Mouse (Mus musculus) embryonic fibroblast, embryonic 13.5 days (primary cell): ENCODE data around the gene Deup1. TPM values are rescaled to one million over a fixed set of nuclear protein-coding genes. Genes with fewer than 3 reads are reported as not detected.

Source experiments
- H3K27ac ChIP-seq: 2 replicates; pipeline ENCODE4 v1.5.1; 2012; ENCODE audit warnings: low read length, control low read depth, inconsistent platforms; ENCODE audit not compliant: insufficient read depth
- H3K4me1 ChIP-seq: 2 replicates; pipeline ENCODE4 v1.6.1; 2011; ENCODE audit warnings: low read length; ENCODE audit not compliant: control insufficient read depth, insufficient read depth
- H3K4me3 ChIP-seq: 2 replicates; pipeline ENCODE4 v1.5.1; 2011; ENCODE audit warnings: mild to moderate bottlenecking, control low read depth, low read length; ENCODE audit not compliant: insufficient read depth
- CTCF ChIP-seq: IDR thresholded peaks from 2 replicates; pipeline ENCODE4 v1.5.1; 2011; ENCODE audit warnings: mild to moderate bottlenecking, control low read depth, low read length, moderate library complexity, borderline replicate concordance; ENCODE audit not compliant: insufficient read depth
- POLR2A ChIP-seq: IDR thresholded peaks from 2 replicates; pipeline ENCODE4 v1.6.1; 2011; ENCODE audit warnings: low read depth, mild to moderate bottlenecking, control low read depth, low read length, moderate library complexity
- polyA plus RNA-seq: library from polyadenylated mRNA; stranded (reverse); fragments of >200 nt; gene quantifications from 2 replicates; pipeline ENCODE4 v1.2.4, GENCODE M21; 2011; ENCODE audit warnings: low read depth; ENCODE audit not compliant: missing spikeins, insufficient read length

The Deup1 gene
- polyA plus RNA-seq, 1 experiment = not detected

GRCm38 (mm10) chr9:15624739-15625138 lies 3.0 kb downstream of the Deup1 start:
- Histone ChIP-seq H3K27ac (no peak overlapping the region), H3K4me1 (no peaks in the 10 kb centered on the region), H3K4me3 (no peak overlapping the region)
- TF ChIP-seq POLR2A (no peak), CTCF (no peak)

DNA sequence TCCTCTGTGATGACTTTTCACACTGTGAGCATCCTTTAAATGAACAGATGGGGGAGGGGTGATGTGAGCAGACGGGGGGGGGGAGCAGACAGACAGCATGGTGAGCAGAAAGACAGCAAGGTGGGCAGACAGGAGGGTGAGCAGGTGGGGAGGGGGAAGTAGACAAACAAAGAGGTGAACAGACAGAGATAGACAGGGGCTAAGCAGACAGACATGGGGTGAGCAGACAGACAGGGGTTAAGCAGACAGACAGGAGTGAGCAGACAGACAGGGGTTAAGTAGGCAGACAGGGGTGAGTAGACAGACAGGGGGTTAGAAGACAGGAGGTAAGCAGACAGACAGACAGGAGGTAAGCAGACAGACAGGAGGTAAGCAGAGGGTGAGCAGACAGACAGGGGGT lies 8.0 kb downstream of the Deup1 start:
- H3K4me3 ChIP-seq = no peak overlapping the region
- no peaks in the 10 kb centered on the region for H3K4me1 ChIP-seq
- no peak overlapping the region for H3K27ac ChIP-seq
- TF ChIP-seq POLR2A = no peak
- TF ChIP-seq CTCF = no peak

DNA sequence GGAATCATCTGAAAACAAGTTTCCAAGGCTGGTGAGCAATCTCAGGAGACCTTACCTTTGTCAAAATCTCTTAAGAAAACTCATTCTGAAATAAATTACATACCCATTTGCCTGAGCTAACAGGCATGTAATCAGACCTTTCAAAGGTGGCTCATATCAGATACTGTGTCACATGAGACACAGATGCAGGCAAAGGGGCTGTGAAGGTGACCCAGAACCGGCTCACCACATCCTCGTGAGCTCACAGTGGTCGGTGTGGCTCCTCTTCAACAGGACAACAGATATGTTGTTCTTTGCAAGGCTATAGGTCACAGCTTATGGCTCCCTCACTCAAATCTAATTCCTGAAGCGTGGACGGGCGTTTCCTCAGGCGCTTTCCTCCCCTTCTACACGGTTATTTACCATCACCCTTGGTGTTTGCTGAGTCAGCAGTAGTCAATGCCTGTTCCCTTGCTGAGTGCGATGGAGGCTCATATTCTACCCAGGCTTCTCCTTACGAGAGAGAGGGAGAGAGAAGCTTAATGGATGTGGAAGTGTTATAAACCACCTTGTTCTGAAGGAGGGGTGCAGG lies 8.6 kb downstream of the Deup1 start:
- no peak overlapping the region for H3K27ac ChIP-seq
- H3K4me3 ChIP-seq = no peak overlapping the region
- no peak for TF ChIP-seq POLR2A
- no peak for TF ChIP-seq CTCF
- H3K4me1 ChIP-seq = no peaks in the 10 kb centered on the region

DNA sequence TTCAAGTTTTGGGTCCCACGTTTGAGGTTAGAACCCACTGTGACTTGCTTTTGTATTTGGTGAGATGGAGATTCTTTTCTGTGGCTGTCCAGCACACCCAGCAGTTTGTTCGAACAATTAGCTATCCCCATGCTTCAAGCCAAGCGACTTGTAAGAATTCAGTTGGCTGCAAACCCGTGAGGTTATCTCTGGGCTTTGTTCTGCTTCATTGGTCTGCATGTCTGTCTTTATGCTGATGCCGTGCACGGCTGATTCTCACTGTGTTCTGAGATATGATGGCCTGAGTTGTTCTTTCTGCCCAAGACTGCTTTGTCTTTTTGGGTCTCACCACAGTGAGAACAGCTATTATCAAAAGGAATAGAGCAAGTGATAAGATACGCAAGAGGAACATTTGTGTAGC lies 10.7 kb downstream of the Deup1 start:
- TF ChIP-seq POLR2A (no peak), CTCF (no peak)
- H3K4me1 ChIP-seq = no peaks in the 10 kb centered on the region
- H3K27ac ChIP-seq = no peak overlapping the region
- no peak overlapping the region for H3K4me3 ChIP-seq

GRCm38 (mm10) chr9:15616471-15616870 lies 11.3 kb downstream of the Deup1 start:
- Histone ChIP-seq H3K27ac (no peak overlapping the region), H3K4me1 (no peaks in the 10 kb centered on the region), H3K4me3 (no peak overlapping the region)
- no peak for TF ChIP-seq POLR2A

DNA sequence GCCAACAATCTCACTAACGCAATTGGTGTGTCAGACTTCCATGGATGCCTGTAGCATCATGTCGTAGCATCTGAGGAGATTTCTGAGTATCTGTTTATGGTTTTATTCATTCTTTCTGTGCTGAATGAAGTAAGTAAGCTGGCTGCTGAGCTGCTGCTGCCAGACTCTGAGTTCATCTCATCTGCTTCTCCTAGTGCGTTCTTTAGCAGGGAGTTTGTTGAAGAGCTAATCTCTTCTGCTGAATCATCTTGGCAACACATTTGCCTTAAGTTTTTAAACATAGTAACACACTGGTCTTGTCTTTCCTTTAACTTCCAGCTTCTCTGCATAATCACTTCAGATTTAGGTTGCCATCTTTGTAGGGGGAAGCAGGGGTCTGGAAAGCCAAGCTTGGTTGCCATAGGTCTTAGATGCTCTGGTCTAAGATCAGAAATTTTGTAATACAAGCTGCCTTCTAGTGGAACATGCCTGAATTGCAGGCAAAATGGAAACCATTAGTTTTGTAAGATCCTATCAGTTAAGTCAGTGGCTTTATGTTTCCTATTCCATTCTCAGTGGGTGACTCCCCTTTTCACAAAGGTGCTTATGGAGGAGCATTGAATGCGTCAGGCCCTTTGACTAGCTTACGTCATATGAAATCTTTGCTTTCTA lies 18.3 kb downstream of the Deup1 start:
- Histone ChIP-seq H3K4me3 (no peak overlapping the region), H3K27ac (no peak overlapping the region), H3K4me1 (no peaks in the 10 kb centered on the region)
- no peak for TF ChIP-seq POLR2A
- TF ChIP-seq CTCF = no peak

- Histone ChIP-seq H3K4me3 (no peak overlapping the region), H3K27ac (no peak overlapping the region), H3K4me1 (no peaks in the 10 kb centered on the region)
- no peak for TF ChIP-seq CTCF
- no peak for TF ChIP-seq POLR2A
Measured at GRCm38 (mm10) chr9:15607601-15608000, 20.1 kb downstream of the Deup1 start.

GRCm38 (mm10) chr9:15603156-15603555 lies 24.6 kb downstream of the Deup1 start:
- TF ChIP-seq CTCF (no peak), POLR2A (no peak)

GRCm38 (mm10) chr9:15600859-15601540 lies 26.7 kb downstream of the Deup1 start:
- no peak for TF ChIP-seq POLR2A
- no peak overlapping the region for H3K4me3 ChIP-seq
- no peaks in the 10 kb centered on the region for H3K4me1 ChIP-seq
- H3K27ac ChIP-seq = no peak overlapping the region

More at GRCm38 (mm10) chr9:15603156-15603555, 24.6 kb downstream of the Deup1 start:
- Histone ChIP-seq H3K4me1 (no peaks in the 10 kb centered on the region), H3K4me3 (no peak overlapping the region), H3K27ac (no peak overlapping the region)

- H3K4me1 ChIP-seq = no peaks in the 10 kb centered on the region
- TF ChIP-seq POLR2A (no peak), CTCF (no peak)
- no peak overlapping the region for H3K4me3 ChIP-seq
- no peak overlapping the region for H3K27ac ChIP-seq
Measured at GRCm38 (mm10) chr9:15600156-15600858, 27.4 kb downstream of the Deup1 start.

DNA sequence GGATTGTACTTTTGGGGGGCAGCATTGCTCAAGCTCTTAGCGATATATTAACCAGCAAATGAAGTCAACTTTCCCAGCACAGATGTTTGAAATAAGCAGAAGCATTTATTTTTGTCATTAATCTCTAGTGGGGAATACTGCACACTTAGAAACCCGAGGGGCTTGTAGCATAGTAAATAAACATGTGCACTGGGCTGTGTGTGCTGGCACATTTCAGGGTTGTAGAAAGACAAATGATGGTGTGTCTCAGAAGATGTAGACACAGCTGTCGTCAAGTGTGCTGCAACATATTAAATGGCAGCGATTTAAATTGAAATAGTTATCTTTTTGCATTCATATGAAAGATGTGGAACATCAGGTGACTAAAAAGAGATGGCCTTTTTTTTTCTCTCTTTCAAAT lies 31.1 kb downstream of the Deup1 start:
- H3K27ac ChIP-seq = no peak overlapping the region
- H3K4me1 ChIP-seq = no peaks in the 10 kb centered on the region
- TF ChIP-seq POLR2A (no peak), CTCF (no peak)
- H3K4me3 ChIP-seq = no peak overlapping the region
